Mouse (Mus musculus): Measurements from ENCODE around the gene Robo3.

DNA sequence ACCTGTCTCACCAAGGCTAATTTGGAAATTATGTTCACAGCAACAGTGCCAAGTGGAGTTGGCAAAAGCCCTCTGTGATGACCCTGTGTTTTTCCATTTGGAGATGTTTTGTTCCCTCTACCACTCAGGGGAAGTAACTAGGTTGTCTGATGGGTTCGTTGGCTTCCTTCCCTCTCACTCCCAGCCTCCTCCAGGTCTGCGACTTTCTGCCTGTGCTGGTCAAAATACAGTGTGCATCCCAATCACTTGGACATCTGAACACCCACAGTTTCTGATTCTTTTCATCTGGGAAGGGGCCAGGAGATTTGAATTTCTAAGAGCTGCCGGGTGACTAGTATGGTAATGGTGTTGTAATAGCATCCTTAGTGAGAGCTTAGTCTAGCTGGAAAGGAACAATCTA is 28.5 kb upstream of the Robo3 start:
- no peak for TF ChIP-seq EP300 (IDR thresholded peaks at IDR 0.05)
- TF ChIP-seq CTCF (IDR thresholded peaks at IDR 0.05) = no peak
